Mouse (Mus musculus): ENCODE measurements around the gene Fga.
A peak's percentile ranks its signal among the peaks of the same experiment; 100 is the strongest.

The Fga gene

GRCm38 (mm10) chr3:83027546-83028251, 1.8 kb downstream of the Fga start:
- no peak for DNase-seq (ENCODE audit: low spot score)

- DNase-seq (ENCODE audit: low spot score) = no peak
Observed at GRCm38 (mm10) chr3:83030331-83030730, 4.5 kb downstream of the Fga start.

GRCm38 (mm10) chr3:83032746-83033308, 7.0 kb downstream of the Fga start:
- DNase-seq (ENCODE audit: low spot score) = no peak

GRCm38 (mm10) chr3:83033801-83034200, 7.9 kb downstream of the Fga start:
- no peak for DNase-seq (ENCODE audit: low spot score)

GRCm38 (mm10) chr3:83038865-83039264, 13.0 kb downstream of the Fga start:
- DNase-seq (ENCODE audit: low spot score) = no peak

GRCm38 (mm10) chr3:83039666-83040065, 13.8 kb downstream of the Fga start:
- no peak for DNase-seq (ENCODE audit: low spot score)

- no peak for DNase-seq (ENCODE audit: low spot score)
Observed at GRCm38 (mm10) chr3:83042451-83042850, 16.6 kb downstream of the Fga start.

- no peak for DNase-seq (ENCODE audit: low spot score)
Observed at GRCm38 (mm10) chr3:83046649-83047048, 20.8 kb downstream of the Fga start.

- DNase-seq (ENCODE audit: low spot score) = no peak
Observed at GRCm38 (mm10) chr3:83049680-83050079, 23.8 kb downstream of the Fga start, which contains the start of gene Fgb. TSS of gene Fgb (minus strand) at chr3:83049863.

GRCm38 (mm10) chr3:83050661-83051060, 24.8 kb downstream of the Fga start:
- no peak for DNase-seq (ENCODE audit: low spot score)

GRCm38 (mm10) chr3:83052102-83052501, 26.2 kb downstream of the Fga start:
- no peak for DNase-seq (ENCODE audit: low spot score)

GRCm38 (mm10) chr3:83053126-83053525, 27.2 kb downstream of the Fga start:
- DNase-seq (ENCODE audit: low spot score) = no peak

- no peak for DNase-seq (ENCODE audit: low spot score)
Observed at GRCm38 (mm10) chr3:83053758-83054157, 27.9 kb downstream of the Fga start.

- DNase-seq (ENCODE audit: low spot score) = no peak
Observed at GRCm38 (mm10) chr3:83054759-83055158, 28.9 kb downstream of the Fga start.

GRCm38 (mm10) chr3:83055281-83056038, 29.6 kb downstream of the Fga start, which contains the start of gene Plrg1:
TSS of gene Plrg1 (plus strand) at chr3:83055522.
- DNase-seq (ENCODE audit: low spot score) = peak; percentile 97

- DNase-seq (ENCODE audit: low spot score) = no peak
Observed at GRCm38 (mm10) chr3:83057046-83057445, 31.2 kb downstream of the Fga start.

GRCm38 (mm10) chr3:83067920-83068319, 42.0 kb downstream of the Fga start:
- no peak for DNase-seq (ENCODE audit: low spot score)

- DNase-seq (ENCODE audit: low spot score) = no peak
Observed at GRCm38 (mm10) chr3:83068869-83069268, 43.0 kb downstream of the Fga start.

GRCm38 (mm10) chr3:83070231-83070630, 44.4 kb downstream of the Fga start:
- no peak for DNase-seq (ENCODE audit: low spot score)

- no peak for DNase-seq (ENCODE audit: low spot score)
Observed at GRCm38 (mm10) chr3:83076563-83076962, 50.7 kb downstream of the Fga start.

- peak; percentile 7 for DNase-seq (ENCODE audit: low spot score)
Observed at GRCm38 (mm10) chr3:83080567-83081055, 54.7 kb downstream of the Fga start.

Data from spleen, adult 12 weeks (tissue).